Mouse (Mus musculus) brain, adult 2 months (tissue): ENCODE data around the gene Smarcc2.
A peak's percentile ranks its signal among the peaks of the same experiment; 100 is the strongest.
"Not testable (repeated sequence)": the region's sequence is repeated elsewhere in the genome, so short reads cannot be mapped to it uniquely, and the experiment has no call there.

Experiments used
- DNase-seq: peaks from one replicate; pipeline ENCODE4 v3.0.0; 2011; ENCODE audit warnings: low read depth, low spot score

The Smarcc2 gene

DNA sequence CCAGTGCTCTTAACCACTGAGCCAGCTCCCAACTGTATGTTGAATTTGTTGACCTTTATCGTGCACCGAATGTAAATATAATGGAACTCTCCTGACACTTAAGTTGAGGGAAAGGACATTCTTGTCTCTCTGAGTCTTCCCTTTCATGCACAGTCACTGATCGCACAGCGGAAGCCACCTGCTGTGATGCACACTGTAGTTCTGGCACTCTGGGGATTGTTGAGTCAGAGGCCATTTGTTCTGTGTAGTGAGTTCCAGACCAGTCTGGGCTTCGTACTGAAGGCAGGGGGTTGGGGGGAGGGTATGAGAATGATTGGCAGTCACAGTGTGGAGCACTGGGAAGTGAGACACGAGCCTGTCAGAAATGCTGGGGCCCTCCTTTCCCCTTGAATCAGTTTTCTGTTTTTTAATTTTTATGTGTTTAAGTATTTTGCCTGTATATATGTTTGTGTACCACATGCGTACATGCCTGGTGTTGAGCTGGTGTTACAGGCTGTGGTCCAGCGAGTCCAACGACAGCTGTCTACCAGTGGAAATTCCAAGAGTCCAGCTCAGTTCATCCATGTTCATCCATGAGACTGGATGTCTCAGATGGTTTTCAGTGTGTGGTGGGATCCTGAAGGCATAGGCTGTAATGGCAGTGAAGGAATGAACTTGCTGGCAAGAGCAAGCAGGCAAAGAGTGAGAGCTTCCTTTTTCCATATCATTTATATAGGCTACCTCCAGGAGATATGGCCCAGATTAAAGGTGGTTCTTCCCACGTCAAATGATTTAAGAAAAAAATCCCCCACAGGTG, 17.5 kb upstream of the Smarcc2 start:
- DNase-seq = peak; percentile 74

DNA sequence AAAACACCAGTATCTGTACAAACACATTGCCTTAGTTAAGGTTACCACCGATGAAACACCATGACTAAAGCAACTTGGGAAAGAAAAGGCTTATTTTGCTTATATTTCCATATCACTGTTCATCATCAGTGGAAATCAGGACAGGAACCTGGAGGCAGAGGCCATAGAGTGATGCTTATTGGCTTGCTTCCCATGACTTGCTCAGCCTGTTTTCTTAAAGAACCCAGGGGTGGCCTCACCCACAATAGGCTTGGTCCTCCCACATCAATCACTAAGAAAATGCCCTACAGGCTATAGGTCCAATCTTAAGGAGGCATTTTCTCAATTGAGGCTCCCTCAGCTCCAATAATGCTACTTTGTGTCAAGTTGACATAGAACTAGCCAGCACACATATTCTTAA, 16.3 kb upstream of the Smarcc2 start:
- DNase-seq = no peak

- no peak for DNase-seq
These were observed 14.7 kb upstream of the Smarcc2 start for GRCm38 (mm10) chr10:128444354-128444753.

DNA sequence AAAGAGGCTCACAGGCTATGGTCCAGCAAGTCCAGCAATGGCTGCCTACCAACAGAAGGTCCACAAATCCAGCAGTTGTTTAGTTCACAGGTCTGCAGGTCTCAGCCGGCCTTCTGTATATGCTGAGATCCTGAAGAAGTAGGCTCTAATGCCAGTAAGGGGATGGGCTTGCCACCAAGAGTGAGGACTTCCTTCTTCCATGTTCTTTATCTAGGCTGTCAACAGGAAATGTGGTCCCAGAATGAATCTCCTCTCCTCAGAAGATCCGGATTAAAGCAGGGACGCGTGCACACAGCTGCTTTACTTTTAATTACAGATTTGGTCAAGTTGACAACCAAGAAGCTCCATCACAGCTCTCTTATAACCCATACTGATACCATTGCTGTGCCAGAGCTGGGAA, 13.6 kb upstream of the Smarcc2 start:
- DNase-seq = no peak

DNA sequence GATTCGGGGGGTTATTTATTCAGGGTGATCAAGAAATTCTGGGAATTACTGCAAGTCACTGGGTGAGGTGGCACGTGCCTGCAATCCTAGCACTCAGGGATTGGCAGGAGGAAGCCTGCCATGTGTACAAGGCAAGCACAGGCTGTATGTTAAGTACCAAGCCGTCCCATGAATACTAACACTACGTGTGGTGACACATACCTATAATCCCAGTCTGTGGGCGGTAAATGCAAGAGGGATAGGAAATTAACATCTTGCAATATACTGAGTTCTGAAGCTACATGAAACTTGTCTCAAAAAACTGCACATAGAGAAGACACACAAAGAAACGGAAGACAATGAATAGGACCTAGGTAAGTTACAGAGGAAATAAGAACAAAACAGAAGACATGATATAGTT, 8.0 kb upstream of the Smarcc2 start:
- DNase-seq = no peak

DNA sequence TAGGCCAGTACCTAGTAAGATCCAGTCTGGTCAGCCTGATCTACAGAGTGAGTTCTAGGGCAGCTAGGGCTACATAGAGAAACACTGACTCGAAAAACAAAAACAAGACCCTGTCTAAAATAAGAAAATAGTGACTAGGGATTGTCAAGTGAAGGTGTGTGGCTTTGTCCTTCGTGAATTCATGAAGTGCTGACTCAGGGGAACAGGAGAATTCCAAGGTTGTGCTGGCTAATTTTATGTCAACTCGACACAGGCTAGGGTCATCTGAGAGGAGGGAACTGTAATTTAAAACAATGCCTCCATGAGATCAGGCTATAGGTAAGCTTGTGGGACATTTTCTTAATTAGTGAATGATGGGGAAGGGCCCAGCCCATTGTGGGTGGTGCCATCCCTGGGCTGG, 4.6 kb upstream of the Smarcc2 start:
- DNase-seq = no peak

DNA sequence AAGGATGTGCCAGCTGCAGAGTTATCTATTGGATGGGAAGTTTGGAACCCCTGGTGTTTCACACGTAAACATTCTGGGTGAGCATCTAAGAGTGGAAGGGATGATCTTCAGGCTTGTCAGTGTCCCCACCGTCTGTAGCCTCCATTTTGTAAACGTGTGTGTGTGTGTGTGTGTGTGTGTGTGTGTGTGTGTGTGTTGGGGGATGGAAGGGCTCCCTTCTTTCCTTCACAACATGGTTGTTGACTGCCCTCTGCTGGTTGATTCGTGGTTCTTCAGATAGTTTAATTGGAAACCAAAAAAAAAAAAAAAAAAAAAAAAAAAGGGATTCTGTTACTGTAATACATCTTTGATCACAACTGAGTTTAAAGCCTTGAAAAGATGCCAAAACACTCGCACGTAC, 3.8 kb upstream of the Smarcc2 start:
- peak; percentile 96 for DNase-seq

GRCm38 (mm10) chr10:128457676-128458075, 1.4 kb upstream of the Smarcc2 start:
- DNase-seq = no peak

DNA sequence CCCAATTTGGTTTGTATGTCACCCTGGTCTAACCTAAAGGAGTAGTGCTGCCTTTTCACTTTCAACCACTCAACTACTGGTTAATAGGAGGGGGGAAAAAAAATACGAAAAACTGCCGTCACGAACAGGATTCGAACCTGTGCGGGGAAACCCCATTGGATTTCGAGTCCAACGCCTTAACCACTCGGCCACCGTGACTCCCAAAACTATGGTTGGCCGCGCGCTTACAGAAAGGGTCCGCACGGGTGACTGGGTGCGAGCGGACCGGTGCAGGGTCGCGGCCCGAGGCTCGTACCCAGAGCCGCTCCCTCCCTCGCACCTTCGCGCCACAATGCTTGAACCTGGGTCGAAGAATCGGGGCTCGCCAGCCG, 715 bp upstream of the Smarcc2 start:
- peak; percentile 91 for DNase-seq

DNA sequence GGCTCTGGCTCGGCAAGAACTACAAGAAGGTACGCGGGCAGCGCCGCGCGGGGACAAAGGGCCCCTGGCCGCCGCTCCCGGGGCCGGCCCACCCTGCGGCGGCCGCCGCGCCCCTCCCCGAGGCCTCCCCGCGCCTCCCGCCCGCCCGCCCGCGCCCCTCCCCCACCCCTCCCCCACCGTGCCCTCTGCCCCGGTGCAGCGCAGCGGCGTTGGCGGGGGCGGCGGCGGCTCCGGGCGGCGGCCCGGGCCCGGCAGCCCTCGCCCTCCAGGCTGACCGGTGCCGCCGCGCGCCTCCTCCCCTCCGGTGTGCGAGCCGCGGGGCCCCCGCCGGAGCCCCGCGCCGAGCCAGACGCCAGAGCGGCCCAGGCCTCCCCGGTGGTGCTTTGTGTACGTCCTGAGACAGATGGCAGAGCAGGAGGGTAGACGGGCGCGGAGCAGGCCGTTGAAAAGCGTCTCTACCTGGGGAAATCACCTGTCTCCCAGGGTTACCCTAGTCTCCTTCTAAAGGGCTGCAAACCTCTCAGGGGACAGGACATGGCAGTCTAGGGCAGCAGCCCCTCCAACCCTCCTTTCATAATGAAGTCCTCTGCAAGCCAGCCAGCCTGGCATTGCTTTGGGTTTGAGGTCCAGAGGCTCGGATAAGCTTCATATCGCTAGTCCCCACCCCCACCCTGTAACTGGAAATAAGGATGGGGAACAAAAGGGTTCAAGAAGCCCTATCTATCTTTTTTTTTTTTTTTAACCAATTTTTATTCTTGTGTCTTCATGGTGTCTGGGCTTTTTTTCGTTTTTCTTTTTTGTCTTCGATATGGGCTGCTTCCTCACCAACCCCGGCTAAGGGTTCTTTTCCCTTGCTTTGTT, 591 bp downstream of the Smarcc2 start:
- DNase-seq = peak; percentile 60

- DNase-seq = no peak
These were observed 1.2 kb downstream of the Smarcc2 start for GRCm38 (mm10) chr10:128460270-128460630.

DNA sequence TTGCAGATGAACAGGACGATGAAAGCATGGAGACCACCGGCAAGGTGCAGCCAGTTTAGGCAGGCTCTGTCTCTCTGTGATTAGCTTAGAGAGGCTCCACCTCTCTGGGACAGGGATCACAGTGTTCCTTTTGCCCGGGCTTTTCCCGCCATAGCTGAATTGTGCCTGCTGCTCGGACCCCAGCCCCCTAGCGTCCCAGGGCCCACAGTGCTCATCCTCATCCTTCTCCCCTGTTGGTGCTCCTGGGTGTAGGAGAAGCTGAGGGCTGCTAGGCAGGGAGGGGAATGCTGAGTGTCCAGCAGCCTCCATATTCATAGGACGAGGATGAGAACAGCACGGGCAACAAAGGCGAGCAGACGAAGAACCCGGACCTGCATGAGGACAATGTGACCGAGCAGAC, 15.3 kb downstream of the Smarcc2 start:
- DNase-seq = no peak

GRCm38 (mm10) chr10:128486370-128486769, 27.3 kb downstream of the Smarcc2 start:
- no peak for DNase-seq

GRCm38 (mm10) chr10:128487861-128488712, 29.0 kb downstream of the Smarcc2 start:
- DNase-seq = peak; percentile 17

DNA sequence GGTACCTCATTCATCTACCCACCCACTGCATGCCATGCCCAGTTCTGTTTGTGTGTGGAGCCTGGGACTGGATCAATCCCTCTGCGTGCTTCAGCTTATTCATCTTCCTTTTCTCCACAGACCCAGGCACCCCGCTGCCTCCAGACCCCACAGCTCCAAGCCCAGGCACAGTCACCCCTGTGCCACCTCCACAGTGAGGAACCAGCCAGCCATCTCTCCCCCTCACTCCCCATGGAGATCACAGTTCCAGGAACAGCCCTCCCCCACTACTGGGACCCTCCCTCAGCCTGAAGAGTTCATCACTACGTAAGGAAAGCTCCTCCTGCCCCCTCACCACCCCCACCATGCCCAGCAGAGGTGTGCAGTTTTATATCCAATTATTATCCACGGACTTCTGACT, 29.7 kb downstream of the Smarcc2 start:
- DNase-seq = peak; percentile 16

DNA sequence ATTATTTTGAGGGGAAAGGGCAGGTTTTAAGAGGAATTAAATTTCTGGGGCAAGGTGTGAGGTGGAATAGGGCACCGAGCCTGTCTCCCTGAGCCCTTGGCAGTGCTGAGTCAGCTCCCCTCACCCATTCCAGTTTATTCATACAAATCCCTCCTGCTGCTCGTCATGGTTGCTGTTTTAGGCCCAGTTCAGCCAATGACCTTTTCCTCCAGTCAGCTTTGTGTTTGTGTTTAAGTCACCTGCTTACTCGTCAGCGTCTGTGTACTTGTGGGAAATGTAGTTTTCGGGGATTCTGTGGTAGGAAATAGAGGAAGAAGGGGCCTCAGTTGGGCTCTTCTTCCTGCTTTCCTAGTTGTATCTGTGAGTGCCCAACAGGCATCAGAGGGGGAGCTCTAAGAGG, 30.3 kb downstream of the Smarcc2 start:
- DNase-seq = peak; percentile 83

- DNase-seq = peak; percentile 22
These were observed 30.7 kb downstream of the Smarcc2 start for GRCm38 (mm10) chr10:128489785-128490184.

- DNase-seq = peak; percentile 63
These were observed 31.2 kb downstream of the Smarcc2 start for GRCm38 (mm10) chr10:128490232-128490631.

DNA sequence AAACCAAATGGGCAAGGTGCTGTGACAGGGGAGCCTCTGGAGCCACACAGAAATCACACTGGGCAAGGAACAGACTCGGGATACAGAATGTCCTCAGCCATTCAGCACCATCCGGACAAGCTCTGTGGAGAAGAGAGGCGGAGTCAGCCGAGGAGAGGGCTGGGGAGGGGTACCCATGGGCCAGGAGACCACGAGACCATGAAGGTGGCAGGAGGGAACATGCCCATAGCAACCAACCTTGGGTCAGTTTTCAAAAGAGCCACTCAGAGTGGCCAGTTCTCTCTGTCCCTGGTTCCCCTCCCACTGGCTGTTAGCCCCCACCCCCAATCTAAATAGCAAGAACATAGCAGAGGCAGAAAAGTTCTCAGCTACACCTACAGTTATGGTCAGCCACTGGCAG, 31.9 kb downstream of the Smarcc2 start:
- DNase-seq = no peak

DNA sequence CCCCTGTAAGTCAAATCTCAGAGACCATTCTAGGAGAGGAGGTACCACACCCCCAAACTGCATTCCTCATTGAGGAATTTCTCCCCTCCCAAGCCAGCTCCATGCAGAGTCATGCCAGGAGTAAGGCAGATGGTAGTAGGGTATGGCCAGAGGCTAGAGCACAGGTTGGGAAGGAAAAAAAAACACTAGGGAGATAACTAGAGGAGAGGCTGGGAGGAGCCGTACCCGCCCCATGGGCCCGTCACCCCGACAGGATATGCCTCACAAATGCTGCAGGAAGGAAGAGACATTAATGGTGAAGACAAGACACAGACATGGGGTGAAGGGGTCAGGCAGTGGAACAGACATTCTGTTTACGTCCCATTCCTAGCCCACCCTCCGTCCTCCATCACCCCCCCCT, 32.4 kb downstream of the Smarcc2 start:
- peak; percentile 28 for DNase-seq

DNA sequence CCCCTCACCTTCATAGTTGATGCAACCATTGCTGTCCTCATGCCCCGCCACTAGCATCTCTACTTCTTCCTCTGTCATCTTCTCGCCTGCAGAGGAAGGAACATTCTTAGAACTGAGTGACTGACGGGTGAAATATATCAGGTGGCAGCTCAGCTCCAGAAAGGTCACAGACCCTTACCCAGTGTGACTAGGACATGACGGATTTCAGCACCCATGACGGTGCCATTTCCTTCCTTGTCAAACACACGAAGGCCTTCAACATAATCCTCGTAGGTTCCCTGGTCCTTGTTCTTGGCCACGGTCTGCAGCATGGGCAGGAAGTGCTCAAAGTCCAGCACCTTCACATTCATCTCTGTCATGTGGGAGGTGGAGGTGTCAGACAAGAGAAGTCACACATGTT, 33.0 kb downstream of the Smarcc2 start:
- DNase-seq = not testable (repeated sequence)
